Mouse (Mus musculus) heart, postnatal 25 days (tissue): ENCODE results near the gene Gm20388. TPM values are rescaled to one million over a fixed set of nuclear protein-coding genes. Genes with fewer than 3 reads are reported as not detected.

ENCODE experiments used
- DNase-seq: peaks from one replicate; pipeline ENCODE4 v3.0.0; 2022; ENCODE audit warnings: low spot score
- intact Hi-C: fragments of 180-260 bp; cut with DNase I; formaldehyde crosslinking; loops from one replicate; pipeline ENCODE4 v1.15.1; 2025
- total RNA-seq, 2 experiments: library from RNA; stranded (reverse); gene quantifications; 2 replicates each; pipeline ENCODE4 v1.2.3; 2021

Gene Gm20388
- total RNA-seq, 2 experiments from 2014 or later, result 2.7 TPM; not detected in 1

DNA sequence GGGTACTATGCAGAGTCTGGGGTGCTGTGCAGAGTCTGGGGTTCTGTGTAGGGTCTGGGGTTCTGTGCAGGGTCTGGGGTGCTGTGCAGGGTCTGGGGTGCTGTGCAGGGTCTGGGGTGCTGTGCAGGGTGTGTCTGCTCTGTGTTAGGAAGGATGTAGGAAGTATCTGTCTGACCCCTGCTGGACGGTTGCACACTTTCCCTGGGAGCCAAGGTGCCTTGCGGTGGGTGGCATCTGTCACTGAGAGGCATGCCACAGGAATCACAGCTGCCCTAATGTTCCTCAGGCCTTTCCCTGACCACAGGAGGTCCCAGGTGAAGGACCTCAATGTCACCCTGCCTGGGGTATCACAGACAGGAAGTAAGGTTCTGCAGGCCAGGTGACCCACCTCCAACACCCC lies 595.9 kb downstream of the Gm20388 start:
- no peak for DNase-seq
- intact Hi-C loops, result no loop called here

DNA sequence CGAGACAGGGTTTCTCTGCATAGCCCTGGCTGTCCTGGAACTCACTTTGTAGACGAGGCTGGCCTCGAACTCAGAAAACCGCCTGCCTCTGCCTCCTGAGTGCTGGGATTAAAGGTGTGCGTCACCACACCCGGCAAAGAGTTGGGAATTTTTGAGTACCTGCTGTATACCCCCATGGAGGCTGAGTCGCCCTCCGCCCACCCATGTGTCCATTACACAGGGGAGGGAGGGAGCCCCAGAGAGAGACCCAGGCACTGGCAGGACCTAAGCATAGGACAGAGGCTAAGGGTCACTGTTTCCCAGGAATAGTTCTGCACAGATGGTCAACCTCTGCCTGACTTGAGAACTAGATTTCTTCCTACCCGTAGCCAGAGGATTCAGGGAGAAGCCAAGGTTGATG lies 596.6 kb downstream of the Gm20388 start:
- intact Hi-C loops, result no loop called here
- DNase-seq, result no peak

DNA sequence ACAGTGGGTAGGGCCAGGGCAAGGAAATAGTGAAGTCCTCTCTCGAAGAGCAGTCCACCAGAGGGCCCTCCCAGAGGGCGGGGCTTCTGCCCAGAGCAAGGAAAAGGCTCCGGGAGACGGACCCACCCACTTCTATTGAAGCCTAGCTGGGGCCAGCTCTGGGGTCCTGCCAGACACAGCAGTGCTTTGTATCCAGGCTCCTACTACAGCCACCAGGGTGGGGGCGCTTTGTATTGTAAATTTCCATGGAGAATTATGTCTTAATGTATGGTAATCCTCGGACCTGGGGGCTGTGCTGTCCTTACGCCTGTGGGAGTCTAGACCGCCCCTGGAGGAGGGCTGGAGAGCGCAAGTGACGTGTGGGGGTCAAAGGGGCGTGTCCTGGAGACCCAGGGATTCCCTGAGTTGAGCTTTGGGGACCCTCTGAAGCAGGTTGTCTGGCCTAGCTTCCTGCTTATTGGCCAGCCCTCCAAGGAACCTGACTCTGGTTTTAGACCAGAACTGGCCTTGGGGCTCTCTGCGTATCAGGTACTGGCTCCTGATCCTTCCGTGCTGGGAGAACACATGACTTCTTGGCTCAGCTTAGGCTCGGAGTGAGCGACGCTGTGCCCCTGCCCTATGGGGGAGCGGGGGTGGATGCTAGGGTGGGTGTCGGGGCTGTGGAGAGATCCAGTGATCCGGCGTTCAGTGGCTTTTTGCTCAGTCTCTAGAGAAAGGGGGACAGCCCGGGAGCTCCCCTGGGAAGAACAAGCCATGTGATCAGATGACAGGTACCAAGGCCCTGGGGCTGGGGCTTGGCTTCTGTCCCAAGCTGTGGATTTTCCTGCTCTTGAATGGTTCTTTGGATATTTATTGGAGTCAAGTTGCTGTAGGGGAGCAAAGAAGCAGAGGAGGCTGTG lies 598.7 kb downstream of the Gm20388 start:
- no peak for DNase-seq
- intact Hi-C loops, result no loop called here

DNA sequence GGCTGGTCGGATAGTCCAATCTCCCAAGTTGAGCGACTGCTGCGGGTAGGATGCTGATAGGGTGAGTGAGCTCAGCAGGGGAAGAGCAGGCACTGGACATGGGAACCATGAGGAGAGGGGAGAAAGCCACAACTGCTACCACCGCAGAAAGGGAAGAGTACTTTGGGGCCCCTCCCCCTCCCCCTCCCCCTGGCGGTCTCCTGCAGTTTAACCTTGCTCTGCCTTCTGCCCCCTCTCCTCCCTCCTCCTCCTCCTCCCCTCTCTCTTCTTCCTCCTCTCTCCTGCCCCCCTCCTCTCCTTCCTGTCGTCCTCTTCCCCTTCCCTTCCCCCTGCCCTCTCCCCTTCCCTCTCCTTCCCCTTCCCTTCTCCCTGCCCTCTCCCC lies 599.4 kb downstream of the Gm20388 start:
- DNase-seq, result no peak
- intact Hi-C loops, result no loop called here

- intact Hi-C loops, result no loop called here
- no peak for DNase-seq
These were observed 600.3 kb downstream of the Gm20388 start for GRCm38 (mm10) chr8:120510863-120511457.

GRCm38 (mm10) chr8:120511737-120512136 lies 601.1 kb downstream of the Gm20388 start:
- DNase-seq, result no peak
- intact Hi-C loops, result no loop called here

DNA sequence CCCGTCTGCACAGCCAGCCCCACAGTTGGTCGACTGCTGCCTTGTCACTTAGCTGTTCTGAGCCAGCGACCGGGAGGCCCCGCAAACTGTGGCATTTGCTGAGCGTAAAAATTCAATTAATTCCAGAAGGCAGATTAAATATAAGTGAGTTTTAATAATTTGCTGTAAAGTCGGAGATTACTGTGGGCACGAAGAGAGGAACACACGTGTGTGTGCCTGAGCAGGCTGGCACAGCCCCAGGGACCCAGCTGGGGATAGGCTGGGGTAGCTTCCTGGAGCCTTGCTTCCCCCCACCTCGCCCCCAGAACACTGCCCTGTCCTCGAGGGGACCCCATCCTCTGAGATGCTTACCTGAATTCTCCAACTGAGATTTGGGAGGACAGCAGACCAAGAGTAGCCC lies 601.7 kb downstream of the Gm20388 start:
- intact Hi-C loops, result no loop called here
- DNase-seq, result no peak

DNA sequence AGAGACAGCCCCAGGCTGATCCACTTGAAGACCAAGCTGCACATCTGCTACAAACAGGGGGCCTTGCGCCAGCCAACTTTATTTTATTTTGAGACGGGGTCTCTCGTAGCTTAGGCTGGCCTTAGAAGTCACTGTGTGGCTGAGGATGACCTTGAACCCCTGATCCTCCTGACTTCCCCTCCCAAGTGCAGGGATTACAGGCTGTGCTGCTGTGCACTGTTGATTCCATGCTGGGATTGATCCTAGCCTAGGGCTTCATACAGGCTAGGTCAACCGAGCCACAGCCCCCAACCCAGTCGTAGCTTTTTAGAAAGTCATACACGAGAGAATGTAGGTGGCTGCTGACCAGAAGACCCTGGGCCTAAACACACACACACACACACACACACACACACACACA lies 602.5 kb downstream of the Gm20388 start:
- no peak for DNase-seq
- intact Hi-C loops, result no loop called here

DNA sequence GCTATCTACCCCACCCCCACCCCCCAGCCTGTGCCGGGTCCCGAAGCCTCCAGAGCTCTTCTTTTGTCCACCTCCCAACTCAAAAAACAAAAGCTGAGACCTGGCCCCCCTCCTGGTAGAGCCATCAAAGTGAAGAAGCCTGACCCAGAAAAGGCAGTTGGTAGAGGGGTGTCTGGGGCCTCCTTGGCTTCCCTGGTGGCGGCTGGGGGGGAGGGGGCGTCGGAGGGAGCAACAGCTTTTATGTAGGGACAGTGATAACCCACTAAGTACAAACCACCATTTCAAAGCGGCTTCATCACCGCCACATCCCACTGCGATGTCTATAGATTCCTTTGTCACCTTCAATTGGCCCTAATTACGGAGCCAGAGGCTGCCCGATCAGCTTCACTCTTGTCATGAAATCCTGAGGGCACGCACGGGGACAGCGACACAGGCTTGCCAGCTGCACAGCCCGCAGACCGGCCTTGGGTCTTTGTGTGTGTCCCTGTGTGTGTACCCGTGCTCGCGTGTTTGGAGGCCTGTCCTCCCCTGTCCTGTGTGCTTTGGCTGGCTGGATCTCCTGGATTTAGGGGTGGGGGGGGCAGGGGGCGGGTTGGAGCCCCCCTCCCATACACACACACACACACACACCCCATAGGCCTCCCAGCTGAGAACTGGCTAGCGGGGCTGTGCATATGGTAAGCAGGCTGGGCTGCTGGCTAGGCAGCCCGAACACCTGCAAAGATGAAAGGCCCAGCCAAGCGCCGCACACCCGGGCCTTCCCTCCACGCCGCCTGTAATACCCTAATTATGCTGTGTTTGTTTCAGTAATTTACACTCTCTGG lies 603.2 kb downstream of the Gm20388 start:
- intact Hi-C loops, result no loop called here
- no peak for DNase-seq

DNA sequence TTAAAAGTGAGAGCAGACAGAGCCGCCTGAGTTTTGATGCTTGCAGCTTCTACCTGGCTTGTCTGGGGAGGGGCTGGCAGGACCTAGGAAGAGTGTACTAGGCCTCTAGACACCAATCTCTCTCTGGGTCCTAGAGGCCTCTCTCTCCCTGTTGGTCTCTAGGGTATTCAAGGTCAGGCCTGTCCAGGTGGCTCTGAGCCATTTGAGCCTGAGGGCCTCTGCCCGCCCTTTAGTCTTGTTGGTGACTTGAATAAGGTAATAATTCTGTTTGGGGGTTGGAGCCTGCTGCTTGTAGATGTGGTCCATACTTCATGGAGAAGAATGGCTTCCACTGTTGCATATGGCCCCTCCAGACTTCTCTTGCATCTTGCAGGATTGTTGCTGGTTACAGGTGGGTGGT lies 604.6 kb downstream of the Gm20388 start:
- intact Hi-C loops, result no loop called here
- DNase-seq, result no peak

DNA sequence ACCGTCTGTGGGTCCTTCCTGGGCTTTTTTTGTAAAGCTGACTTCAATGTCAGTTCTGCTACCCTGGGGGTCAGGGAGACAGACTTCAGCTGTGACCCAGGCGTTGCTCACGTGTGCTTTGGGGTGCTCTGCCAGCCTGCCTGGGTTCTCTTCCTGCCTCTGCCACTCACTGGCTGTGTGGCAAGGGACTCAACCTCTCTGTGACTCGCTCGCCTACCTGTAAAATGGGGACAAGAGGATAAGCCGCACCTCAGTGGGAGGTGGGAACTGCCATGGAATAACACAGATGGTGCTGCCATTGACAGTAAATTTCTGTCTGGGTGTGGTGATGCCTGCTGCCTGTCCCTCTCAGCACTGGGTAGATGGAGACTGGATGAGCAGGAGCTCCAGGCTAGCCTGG lies 605.0 kb downstream of the Gm20388 start:
- intact Hi-C loops, result no loop called here

DNA sequence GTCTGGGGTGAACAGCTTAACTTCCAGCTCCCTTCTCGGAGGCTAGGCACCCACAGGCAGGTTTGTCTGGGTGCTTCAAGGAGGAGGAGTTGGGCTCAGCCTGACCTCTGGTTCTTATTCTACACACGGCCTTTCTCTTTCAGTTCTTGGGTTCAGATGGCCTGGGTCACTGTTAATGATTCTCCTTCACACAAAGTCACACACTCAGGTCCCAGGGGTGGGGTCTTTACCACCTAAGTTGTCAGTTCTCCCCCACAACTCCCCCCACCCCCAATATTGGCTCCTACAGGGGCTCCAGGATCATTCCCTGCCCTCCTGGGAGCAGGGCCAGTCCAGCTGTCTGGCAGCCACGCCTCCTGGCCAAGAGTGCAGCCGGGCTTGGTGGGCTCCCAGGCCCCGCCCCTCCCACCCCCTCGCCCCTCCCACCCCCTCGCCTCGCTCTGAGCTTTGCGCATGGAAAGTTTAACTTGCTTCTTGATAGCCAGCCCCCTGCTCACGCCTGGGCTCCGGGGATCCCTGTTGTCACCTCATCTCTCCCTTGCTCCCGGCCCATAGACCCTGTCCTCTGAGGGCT lies 605.6 kb downstream of the Gm20388 start:
- no peak for DNase-seq
- intact Hi-C loops, result no loop called here

More for the DNA sequence above, 605.0 kb downstream of the Gm20388 start:
- DNase-seq, result no peak

DNA sequence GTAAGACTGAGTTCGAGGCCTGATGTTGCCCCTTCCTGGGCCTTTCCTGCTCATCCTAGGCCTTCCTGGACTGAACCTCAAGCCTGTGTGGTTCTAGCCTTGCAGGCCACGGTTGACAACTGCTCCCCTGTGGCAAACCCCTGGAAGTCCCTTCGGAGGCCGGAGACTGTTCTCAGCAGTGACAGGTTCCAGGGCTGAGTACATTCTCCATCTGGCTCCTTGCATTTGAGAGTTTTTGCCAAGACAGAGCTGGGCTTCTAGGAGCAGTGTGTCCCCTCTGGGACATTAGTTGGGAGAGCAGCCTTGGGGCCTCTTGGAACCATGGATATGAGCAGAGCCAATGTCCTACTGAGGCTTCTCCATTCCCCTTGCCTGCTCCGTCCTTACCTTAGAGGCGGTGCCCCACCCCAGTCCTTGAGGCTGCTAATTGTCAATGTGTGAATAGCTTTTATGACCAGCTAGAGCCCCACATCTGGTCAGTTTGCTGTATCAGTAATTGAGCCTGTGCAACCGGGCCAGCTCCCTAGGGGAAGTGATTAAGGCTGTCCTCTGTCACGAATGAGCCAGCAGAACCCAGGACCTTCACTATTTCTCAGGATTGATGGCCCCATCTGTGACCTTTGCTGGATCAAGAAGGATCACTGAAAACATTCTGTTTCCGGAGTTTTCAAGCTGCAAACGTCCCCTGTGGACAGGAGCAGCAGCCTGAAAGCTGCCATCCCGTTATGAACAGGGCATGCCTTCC lies 607.2 kb downstream of the Gm20388 start:
- intact Hi-C loops, result no loop called here
- no peak for DNase-seq

DNA sequence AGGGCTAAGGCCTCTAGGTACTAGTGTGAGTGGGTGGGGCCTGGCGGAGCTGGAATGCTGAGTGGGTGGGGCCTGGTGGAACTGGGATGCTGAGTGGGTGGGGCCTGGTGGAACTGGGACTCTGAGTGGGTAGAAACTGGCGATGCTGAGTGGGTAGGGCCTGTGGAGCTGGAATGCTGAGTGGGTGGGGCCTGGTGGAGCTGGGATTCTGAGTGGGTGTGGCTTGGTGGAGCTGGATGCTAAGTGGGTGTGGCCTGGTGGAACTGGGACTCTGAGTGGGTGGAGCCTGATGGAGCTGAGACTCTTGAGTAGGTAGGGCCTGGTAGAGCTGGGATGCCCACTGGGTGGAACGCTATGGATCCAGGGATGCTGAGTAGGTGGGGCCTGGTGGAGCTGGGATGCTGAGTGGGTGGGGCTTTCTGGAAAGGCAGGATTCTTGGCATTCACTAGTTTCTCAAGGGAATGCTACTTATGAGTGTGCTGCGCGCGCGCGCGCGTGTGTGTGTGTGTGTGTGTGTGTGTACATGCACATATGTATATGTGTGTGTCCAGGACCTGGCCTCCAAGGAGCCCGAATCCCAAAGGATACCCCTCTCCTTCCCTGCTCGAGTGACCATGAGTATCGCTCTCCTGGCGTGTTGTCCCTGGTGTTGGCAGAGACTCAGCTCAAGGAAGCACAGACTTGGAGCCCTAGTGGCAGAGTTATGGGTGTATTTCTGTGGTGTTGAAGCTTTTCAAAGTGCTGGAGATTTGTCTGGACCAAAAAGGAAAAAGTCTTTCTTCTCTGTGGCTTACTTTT lies 608.3 kb downstream of the Gm20388 start:
- intact Hi-C loops, result no loop called here
- DNase-seq, result no peak

- DNase-seq, result no peak
- intact Hi-C loops, result no loop called here
These were observed 609.6 kb downstream of the Gm20388 start for GRCm38 (mm10) chr8:120520287-120520686.

DNA sequence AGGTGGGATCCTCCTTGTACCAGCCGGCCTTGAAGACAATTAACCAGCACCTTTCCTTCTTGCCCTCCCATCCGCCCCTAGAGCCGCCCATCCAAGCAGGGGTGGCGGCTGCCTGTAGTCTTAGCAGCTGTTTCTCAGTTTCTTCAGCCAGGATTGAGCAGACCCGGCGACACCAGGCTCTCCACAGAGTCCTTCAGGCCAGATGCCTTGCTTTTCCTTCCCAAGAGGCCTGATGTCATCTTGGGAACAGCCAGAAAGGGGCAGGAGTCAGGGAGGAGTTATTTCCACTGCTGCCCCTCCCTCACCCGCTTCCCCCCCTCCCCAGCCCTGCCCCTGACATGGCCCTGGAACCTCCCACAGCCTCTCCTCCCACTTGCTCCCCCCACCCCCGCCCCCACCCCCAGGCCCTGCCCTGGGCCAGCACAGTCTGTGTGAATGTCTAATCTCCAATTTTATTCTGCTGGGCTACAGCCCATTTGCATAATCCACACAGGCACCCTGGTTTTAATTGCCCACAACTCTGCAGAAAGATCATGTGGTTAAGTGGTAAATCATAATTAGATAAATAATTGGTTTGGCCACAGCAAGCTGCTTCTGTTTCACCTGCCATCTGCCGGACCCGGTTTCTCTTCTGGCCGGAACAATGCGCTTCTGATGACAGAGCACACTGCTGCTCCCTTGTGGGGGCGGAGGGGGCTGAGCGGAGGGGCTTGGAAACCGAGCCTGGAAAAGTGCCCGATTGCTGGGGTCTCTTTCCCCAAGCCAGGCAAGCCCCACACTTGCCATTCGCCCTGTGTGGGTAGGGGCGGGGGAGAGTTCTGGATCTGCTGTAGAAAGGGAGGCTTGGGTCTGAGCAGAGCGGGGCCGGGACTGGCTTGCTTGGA lies 610.3 kb downstream of the Gm20388 start:
- intact Hi-C loops, result no loop called here
- no peak for DNase-seq

DNA sequence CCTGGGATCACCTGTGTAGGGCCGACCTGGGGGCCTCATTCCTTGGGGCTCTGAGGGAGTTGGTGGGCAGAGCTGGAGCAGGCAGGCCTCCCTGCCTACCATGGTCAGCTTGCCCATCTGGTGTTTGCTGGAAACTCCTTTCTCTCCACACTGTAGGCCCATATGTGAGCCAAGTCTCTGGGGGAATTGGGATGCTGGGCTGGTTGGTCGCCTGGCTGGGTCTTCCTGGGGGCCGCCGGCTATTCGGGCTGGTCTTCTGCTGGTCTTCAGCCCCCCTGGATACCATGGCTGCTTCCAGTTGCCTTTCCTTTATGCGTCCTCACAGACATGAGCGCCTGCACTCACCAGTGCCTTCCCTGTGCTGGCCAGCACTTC lies 610.9 kb downstream of the Gm20388 start:
- intact Hi-C loops, result no loop called here
- no peak for DNase-seq

GRCm38 (mm10) chr8:120523641-120524040 lies 613.0 kb downstream of the Gm20388 start:
- no peak for DNase-seq
- intact Hi-C loops, result no loop called here
